Mouse (Mus musculus): ENCODE measurements at regions not wholly inside any gene's neighbourhood (a gene's known extent, or its start where the extent isn't known, plus 50 kb on each side); places are given as distances from the start of the nearest gene placed in this dataset.
"Not testable (repeated sequence)": the region's sequence is repeated elsewhere in the genome, so short reads cannot be mapped to it uniquely, and the experiment has no call there.

GRCm38 (mm10) chr5:7701776-7702175 lies 258.5 kb upstream of the Steap4 start:
- Histone ChIP-seq H3K4me3 (ENCODE audit: control insufficient read depth in 1 of 2, insufficient read depth in 1 of 2, low read depth in 2 of 2, low read length in 2 of 2) (no peak overlapping the region), H3K79me2 (ENCODE audit: control insufficient read depth, insufficient read depth, low read length, poor library complexity) (no peaks in the 10 kb centered on the region), H3K27me3 (ENCODE audit: control insufficient read depth in 1 of 2, insufficient read depth in 2 of 2, low read length in 2 of 2) (no peaks in the 10 kb centered on the region), H3K36me3 (ENCODE audit: control insufficient read depth in 1 of 2, insufficient read depth in 2 of 2, low read length in 2 of 2) (no peaks in the 10 kb centered on the region), H3K9ac (ENCODE audit: control insufficient read depth, low read depth, low read length, poor library complexity, severe bottlenecking) (no peak overlapping the region), H3K27ac (ENCODE audit: control insufficient read depth, low read depth, low read length) (no peak overlapping the region), H3K4me1 (ENCODE audit: control insufficient read depth in 1 of 2, insufficient read depth in 2 of 2, low read length in 2 of 2) (no peaks in the 10 kb centered on the region), H3K9me3 (replicated peaks; ENCODE audit: insufficient read depth, low read length) (no peaks in the 10 kb centered on the region)
- DNase-seq (ENCODE audit: low read depth, low spot score): no peak
- no peak for TF ChIP-seq CHD2 (IDR thresholded peaks at IDR 0.05; ENCODE audit: low read length)

- Histone ChIP-seq H3K4me1 (ENCODE audit: control insufficient read depth in 1 of 2, insufficient read depth in 2 of 2, low read length in 2 of 2) (no peaks in the 10 kb centered on the region), H3K79me2 (ENCODE audit: control insufficient read depth, insufficient read depth, low read length, poor library complexity) (no peaks in the 10 kb centered on the region), H3K9ac (ENCODE audit: control insufficient read depth, low read depth, low read length, poor library complexity, severe bottlenecking) (no peak overlapping the region), H3K36me3 (ENCODE audit: control insufficient read depth in 1 of 2, insufficient read depth in 2 of 2, low read length in 2 of 2) (no peaks in the 10 kb centered on the region), H3K27me3 (ENCODE audit: control insufficient read depth in 1 of 2, insufficient read depth in 2 of 2, low read length in 2 of 2) (no peaks in the 10 kb centered on the region), H3K27ac (ENCODE audit: control insufficient read depth, low read depth, low read length) (no peak overlapping the region), H3K4me3 (ENCODE audit: control insufficient read depth in 1 of 2, insufficient read depth in 1 of 2, low read depth in 2 of 2, low read length in 2 of 2) (no peak overlapping the region), H3K9me3 (replicated peaks; ENCODE audit: insufficient read depth, low read length) (no peaks in the 10 kb centered on the region)
- TF ChIP-seq POLR2AphosphoS2 (IDR thresholded peaks at IDR 0.05; ENCODE audit: low read length) (no peak), CTCF (IDR thresholded peaks at IDR 0.05 in 2 of 3, conservative IDR thresholded peaks at IDR 0.05 in 1 of 3; ENCODE audit: control insufficient read depth in 1 of 3, insufficient read depth in 1 of 3, low read depth in 2 of 3, low read length in 3 of 3, poor library complexity in 1 of 3, severe bottlenecking in 1 of 3) (no peak), USF2 (IDR thresholded peaks at IDR 0.05; ENCODE audit: borderline replicate concordance in 1 of 2, insufficient read depth in 1 of 2, low read depth in 1 of 2, low read length in 2 of 2) (no peak), HCFC1 (IDR thresholded peaks at IDR 0.05; ENCODE audit: low read depth, low read length) (no peak)
- DNase-seq (ENCODE audit: low read depth, low spot score): no peak
Measured at GRCm38 (mm10) chr5:7719557-7719956, 240.7 kb upstream of the Steap4 start.

DNA sequence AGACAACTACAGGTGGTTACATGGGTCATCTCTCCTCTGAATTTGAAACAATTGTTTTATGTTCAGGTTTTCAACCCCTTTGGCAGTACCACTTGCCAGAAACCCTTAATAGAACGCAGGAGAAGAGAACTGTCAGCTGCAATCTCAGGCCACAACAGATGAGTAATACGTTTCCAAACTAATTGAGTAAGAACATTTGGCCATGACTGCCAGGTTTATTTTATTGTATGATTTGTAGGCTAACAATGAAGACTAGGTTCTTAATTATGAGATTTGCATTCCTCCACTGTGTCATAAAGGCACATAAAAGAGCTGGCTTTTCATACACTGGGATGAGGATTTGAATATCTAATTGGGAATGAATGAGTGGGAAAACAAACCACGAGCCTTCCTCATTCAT lies 240.2 kb upstream of the Steap4 start:
- Histone ChIP-seq H3K4me3 (ENCODE audit: control insufficient read depth in 1 of 2, insufficient read depth in 1 of 2, low read depth in 2 of 2, low read length in 2 of 2) (no peak overlapping the region), H3K27me3 (ENCODE audit: control insufficient read depth in 1 of 2, insufficient read depth in 2 of 2, low read length in 2 of 2) (no peaks in the 10 kb centered on the region), H3K9ac (ENCODE audit: control insufficient read depth, low read depth, low read length, poor library complexity, severe bottlenecking) (no peak overlapping the region), H3K4me1 (ENCODE audit: control insufficient read depth in 1 of 2, insufficient read depth in 2 of 2, low read length in 2 of 2) (no peaks in the 10 kb centered on the region), H3K79me2 (ENCODE audit: control insufficient read depth, insufficient read depth, low read length, poor library complexity) (no peaks in the 10 kb centered on the region), H3K27ac (ENCODE audit: control insufficient read depth, low read depth, low read length) (no peak overlapping the region), H3K9me3 (replicated peaks; ENCODE audit: insufficient read depth, low read length) (no peaks in the 10 kb centered on the region), H3K36me3 (ENCODE audit: control insufficient read depth in 1 of 2, insufficient read depth in 2 of 2, low read length in 2 of 2) (no peaks in the 10 kb centered on the region)
- TF ChIP-seq GATA1 (IDR thresholded peaks at IDR 0.05; ENCODE audit: low read depth, low read length) (no peak), UBTF (IDR thresholded peaks at IDR 0.05; ENCODE audit: borderline replicate concordance, insufficient read depth, low read depth, low read length) (no peak), POLR2AphosphoS5 (IDR thresholded peaks at IDR 0.05; ENCODE audit: borderline replicate concordance, low read depth, low read length) (no peak), CHD1 (IDR thresholded peaks at IDR 0.05; ENCODE audit: low read depth, low read length) (no peak)
- DNase-seq (ENCODE audit: low read depth, low spot score): no peak

DNA sequence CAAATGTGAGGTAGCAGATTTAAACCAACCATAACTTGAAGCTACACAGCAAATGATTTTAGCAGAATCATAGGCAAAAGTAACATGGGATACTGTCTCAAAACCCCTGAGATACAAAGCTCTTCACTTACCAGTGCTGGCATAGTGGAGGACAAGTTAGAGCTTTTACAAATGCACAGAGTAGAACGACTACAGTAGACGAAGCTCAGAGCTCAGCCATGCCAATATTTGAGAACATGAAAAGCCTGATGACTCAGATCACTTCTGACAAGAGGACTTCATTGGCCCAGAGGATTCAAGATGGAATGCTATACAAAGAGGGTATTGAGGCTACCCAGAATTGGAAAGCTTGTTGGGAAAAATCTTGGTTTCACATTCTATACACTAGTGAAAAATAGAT lies 239.6 kb upstream of the Steap4 start:
- H3K27me3 ChIP-seq (ENCODE audit: control insufficient read depth in 1 of 2, insufficient read depth in 2 of 2, low read length in 2 of 2): no peaks in the 10 kb centered on the region

DNA sequence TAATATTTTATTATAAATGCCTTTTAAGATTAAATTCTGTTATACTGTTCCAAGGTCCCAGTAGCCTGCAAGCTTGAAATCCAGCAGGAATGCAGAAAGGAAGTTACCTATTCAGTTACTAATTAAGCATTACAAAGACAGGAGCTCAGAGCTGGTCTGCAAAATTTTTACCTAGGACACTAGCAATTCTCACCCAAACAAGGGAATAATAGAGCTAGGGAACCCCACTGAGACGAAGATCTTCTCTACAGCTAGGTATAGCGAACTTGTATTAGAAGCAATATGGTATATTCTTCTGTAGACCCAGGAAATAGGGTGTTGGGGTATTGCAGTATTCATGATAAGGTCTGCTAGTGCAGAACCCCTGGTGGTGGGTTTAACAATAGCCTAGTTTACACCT lies 227.7 kb upstream of the Steap4 start:
- H3K9ac ChIP-seq (ENCODE audit: control insufficient read depth, low read depth, low read length, poor library complexity, severe bottlenecking); H3K9me3 ChIP-seq (replicated peaks; ENCODE audit: insufficient read depth, low read length); H3K27ac ChIP-seq (ENCODE audit: control insufficient read depth, low read depth, low read length): not testable (repeated sequence)

More for the DNA sequence above, 239.6 kb upstream of the Steap4 start:
- no peak for DNase-seq (ENCODE audit: low read depth, low spot score)
- no peak overlapping the region for H3K27ac ChIP-seq (ENCODE audit: control insufficient read depth, low read depth, low read length)
- no peaks in the 10 kb centered on the region for H3K36me3 ChIP-seq (ENCODE audit: control insufficient read depth in 1 of 2, insufficient read depth in 2 of 2, low read length in 2 of 2)
- TF ChIP-seq ZC3H11A (IDR thresholded peaks at IDR 0.05; ENCODE audit: low read depth, low read length): no peak
- TF ChIP-seq JUND (IDR thresholded peaks at IDR 0.05; ENCODE audit: low read depth, low read length): no peak
- no peak for TF ChIP-seq CHD2 (IDR thresholded peaks at IDR 0.05; ENCODE audit: low read length)
- H3K4me1 ChIP-seq (ENCODE audit: control insufficient read depth in 1 of 2, insufficient read depth in 2 of 2, low read length in 2 of 2): no peaks in the 10 kb centered on the region
- H3K9me3 ChIP-seq (replicated peaks; ENCODE audit: insufficient read depth, low read length): no peaks in the 10 kb centered on the region
- no peak overlapping the region for H3K9ac ChIP-seq (ENCODE audit: control insufficient read depth, low read depth, low read length, poor library complexity, severe bottlenecking)
- H3K79me2 ChIP-seq (ENCODE audit: control insufficient read depth, insufficient read depth, low read length, poor library complexity): no peaks in the 10 kb centered on the region
- H3K4me3 ChIP-seq (ENCODE audit: control insufficient read depth in 1 of 2, insufficient read depth in 1 of 2, low read depth in 2 of 2, low read length in 2 of 2): no peak overlapping the region

More for the DNA sequence above, 227.7 kb upstream of the Steap4 start:
- not testable (repeated sequence) for H3K4me3 ChIP-seq (ENCODE audit: control insufficient read depth in 1 of 2, insufficient read depth in 1 of 2, low read depth in 2 of 2, low read length in 2 of 2); H3K79me2 ChIP-seq (ENCODE audit: control insufficient read depth, insufficient read depth, low read length, poor library complexity); DNase-seq (ENCODE audit: low read depth, low spot score); H3K36me3 ChIP-seq (ENCODE audit: control insufficient read depth in 1 of 2, insufficient read depth in 2 of 2, low read length in 2 of 2); H3K4me1 ChIP-seq (ENCODE audit: control insufficient read depth in 1 of 2, insufficient read depth in 2 of 2, low read length in 2 of 2); H3K27me3 ChIP-seq (ENCODE audit: control insufficient read depth in 1 of 2, insufficient read depth in 2 of 2, low read length in 2 of 2)

Measured in MEL (cell line).